Mouse (Mus musculus): ENCODE results near the gene Eprs. TPM values are rescaled to one million over a fixed set of nuclear protein-coding genes. Genes with fewer than 3 reads are reported as not detected.

The Eprs gene
- polyA plus RNA-seq, 1 experiment = 31.6 TPM

DNA sequence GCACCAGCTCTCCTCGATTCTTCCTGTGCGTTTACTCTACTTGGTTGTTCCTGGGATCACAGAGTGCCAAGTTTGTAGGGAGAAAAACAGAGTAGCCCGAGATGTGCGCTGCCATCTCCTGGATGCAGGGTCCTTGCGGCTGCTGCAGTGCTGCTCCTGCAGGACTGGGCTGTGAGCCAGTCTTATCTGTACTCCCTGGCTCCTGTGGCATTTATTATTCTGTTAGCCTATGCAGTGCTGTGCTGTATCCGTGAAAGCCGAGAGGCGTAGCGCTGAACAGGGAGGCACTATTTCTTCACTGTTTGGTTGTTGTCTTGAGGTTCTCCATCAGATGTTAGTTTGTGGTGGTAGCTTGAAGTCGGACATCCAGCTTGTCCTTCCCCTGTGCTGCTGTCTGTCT is 43.1 kb downstream of the Eprs start:
- Histone ChIP-seq H3K27ac (ENCODE audit: insufficient read depth, low read depth, low read length) (no peak overlapping the region), H3K4me3 (ENCODE audit: insufficient read depth, low read length) (no peak overlapping the region), H3K4me1 (ENCODE audit: control insufficient read depth, insufficient read depth, low read length) (no peaks in the 10 kb centered on the region)
- TF ChIP-seq CTCF (IDR thresholded peaks at IDR 0.05; ENCODE audit: low read depth, low read length) (no peak), POLR2A (IDR thresholded peaks at IDR 0.05; ENCODE audit: borderline replicate concordance, low read depth, low read length) (no peak)

DNA sequence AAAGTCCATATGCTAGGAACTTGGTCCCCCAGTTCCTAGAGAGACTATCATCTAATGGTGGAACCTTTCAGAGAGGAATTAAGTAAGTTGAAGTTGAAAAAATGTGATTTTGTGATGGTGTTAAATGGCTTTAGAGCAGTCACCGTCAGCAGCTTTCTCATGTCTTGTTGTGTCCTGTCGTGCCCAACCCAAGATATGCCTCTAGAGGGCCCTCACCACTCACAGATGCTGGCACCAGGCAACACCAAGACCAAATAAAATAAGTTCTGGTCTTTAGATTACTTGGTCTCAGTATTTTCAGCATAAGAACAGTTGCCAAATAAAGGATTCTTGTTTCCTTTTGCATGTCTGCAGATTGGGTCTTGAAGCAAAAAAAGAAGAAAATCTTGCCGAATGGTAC is 47.0 kb downstream of the Eprs start:
- no peak overlapping the region for H3K27ac ChIP-seq (ENCODE audit: insufficient read depth, low read depth, low read length)
- no peak for TF ChIP-seq CTCF (IDR thresholded peaks at IDR 0.05; ENCODE audit: low read depth, low read length)
- TF ChIP-seq POLR2A (IDR thresholded peaks at IDR 0.05; ENCODE audit: borderline replicate concordance, low read depth, low read length) = no peak
- no peak overlapping the region for H3K4me3 ChIP-seq (ENCODE audit: insufficient read depth, low read length)
- H3K4me1 ChIP-seq (ENCODE audit: control insufficient read depth, insufficient read depth, low read length) = no peaks in the 10 kb centered on the region

DNA sequence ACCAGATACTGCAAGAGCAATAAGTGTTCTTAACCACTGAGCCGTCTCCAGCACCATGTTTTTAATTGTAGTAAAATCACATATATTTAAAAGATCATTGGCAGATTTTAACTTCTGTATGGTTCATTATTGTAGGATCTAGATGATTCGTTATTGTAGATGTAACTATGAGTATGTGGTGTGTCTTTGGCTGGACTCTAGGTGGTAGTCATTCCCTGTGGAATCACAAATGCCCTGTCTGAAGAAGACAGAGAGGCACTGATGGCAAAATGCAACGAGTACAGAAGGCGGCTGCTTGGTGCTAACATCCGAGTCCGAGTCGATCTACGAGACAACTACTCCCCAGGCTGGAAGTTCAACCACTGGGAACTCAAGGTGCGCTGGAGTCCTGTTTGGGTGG is 55.2 kb downstream of the Eprs start:
- Histone ChIP-seq H3K4me3 (ENCODE audit: insufficient read depth, low read length) (no peak overlapping the region), H3K4me1 (ENCODE audit: control insufficient read depth, insufficient read depth, low read length) (no peaks in the 10 kb centered on the region), H3K27ac (ENCODE audit: insufficient read depth, low read depth, low read length) (no peak overlapping the region)
- TF ChIP-seq POLR2A (IDR thresholded peaks at IDR 0.05; ENCODE audit: borderline replicate concordance, low read depth, low read length) (no peak), CTCF (IDR thresholded peaks at IDR 0.05; ENCODE audit: low read depth, low read length) (no peak)

DNA sequence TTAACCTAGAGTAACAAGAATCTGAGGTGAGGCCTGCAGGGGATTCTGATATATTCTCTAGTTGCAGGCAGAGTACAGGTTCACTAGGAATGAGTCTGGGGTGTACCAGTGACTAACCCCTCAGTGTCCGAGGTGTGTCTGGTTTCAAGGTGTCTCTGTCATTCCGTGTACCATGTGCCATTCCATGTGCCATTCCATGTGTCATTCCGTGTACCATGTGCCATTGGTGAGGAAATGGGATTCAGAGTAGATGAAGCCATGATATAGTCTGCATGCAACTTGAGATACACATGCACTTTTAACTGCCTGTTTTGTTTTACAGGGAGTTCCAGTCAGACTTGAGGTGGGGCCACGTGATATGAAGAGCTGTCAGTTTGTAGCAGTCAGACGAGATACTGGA is 57.0 kb downstream of the Eprs start:
- no peak overlapping the region for H3K4me3 ChIP-seq (ENCODE audit: insufficient read depth, low read length)
- H3K27ac ChIP-seq (ENCODE audit: insufficient read depth, low read depth, low read length) = no peak overlapping the region
- no peaks in the 10 kb centered on the region for H3K4me1 ChIP-seq (ENCODE audit: control insufficient read depth, insufficient read depth, low read length)
- TF ChIP-seq POLR2A (IDR thresholded peaks at IDR 0.05; ENCODE audit: borderline replicate concordance, low read depth, low read length) (no peak), CTCF (IDR thresholded peaks at IDR 0.05; ENCODE audit: low read depth, low read length) (no peak)

DNA sequence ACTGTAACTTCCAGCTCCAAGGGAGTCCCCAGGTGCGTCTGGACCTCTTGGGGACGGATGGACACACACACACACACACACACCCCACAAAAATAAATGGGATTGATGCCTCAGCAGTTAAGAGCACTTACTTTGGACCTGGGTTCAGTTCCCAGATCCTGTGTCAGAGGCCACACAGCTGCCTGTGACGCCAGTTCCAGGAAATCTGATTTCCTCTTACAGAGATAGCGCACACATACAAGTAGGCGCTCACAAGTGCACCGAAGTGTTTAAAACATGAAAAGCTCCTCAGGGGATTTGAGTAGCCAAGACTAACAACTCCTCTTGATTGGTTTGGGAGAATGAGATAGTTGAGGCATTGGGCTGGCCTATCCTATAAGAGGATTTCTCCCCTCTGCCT is 57.9 kb downstream of the Eprs start:
- TF ChIP-seq POLR2A (IDR thresholded peaks at IDR 0.05; ENCODE audit: borderline replicate concordance, low read depth, low read length) = no peak
- TF ChIP-seq CTCF (IDR thresholded peaks at IDR 0.05; ENCODE audit: low read depth, low read length) = no peak
- H3K4me3 ChIP-seq (ENCODE audit: insufficient read depth, low read length) = no peak overlapping the region
- no peaks in the 10 kb centered on the region for H3K4me1 ChIP-seq (ENCODE audit: control insufficient read depth, insufficient read depth, low read length)
- H3K27ac ChIP-seq (ENCODE audit: insufficient read depth, low read depth, low read length) = no peak overlapping the region

DNA sequence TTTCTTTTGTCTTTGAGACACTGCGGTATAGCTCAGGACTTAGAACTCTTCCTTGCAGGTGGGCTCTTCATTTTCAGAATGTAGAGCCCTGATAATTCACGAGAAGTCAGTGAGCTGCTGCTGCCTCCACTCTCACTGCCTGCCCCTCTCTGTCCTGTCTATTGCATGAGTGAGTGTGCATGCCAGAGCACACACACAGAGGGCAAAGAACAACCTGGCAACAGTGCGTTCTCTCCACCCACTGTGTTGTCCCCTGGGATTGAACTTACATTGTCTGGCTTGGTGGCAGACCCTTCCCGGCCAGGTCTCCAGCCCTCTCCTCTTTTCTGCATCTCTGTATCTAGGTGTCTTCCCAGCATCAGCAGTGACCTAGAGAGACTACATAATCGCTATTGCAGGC is 63.7 kb downstream of the Eprs start:
- Histone ChIP-seq H3K4me3 (ENCODE audit: insufficient read depth, low read length) (no peak overlapping the region), H3K27ac (ENCODE audit: insufficient read depth, low read depth, low read length) (no peak overlapping the region), H3K4me1 (ENCODE audit: control insufficient read depth, insufficient read depth, low read length) (no peaks in the 10 kb centered on the region)
- no peak for TF ChIP-seq POLR2A (IDR thresholded peaks at IDR 0.05; ENCODE audit: borderline replicate concordance, low read depth, low read length)
- no peak for TF ChIP-seq CTCF (IDR thresholded peaks at IDR 0.05; ENCODE audit: low read depth, low read length)

DNA sequence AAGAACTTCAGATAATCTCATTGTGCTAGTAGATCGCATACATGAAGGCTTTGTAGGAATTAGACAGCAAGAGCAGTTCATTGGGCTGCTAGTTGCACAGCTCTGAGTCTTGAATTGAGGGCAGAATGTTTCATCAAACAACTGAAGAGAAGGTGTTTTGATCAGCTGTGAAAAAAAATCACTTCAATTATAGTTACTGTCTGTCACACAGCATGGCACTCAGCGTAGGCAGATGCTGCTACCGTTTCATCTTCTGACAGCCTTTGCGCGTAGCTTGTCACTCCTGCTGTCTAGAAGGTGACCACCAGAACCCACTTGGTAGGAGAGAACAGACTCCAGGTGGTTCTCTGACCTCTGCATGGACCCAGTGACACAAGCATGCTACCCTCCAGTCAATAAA is 67.6 kb downstream of the Eprs start:
- Histone ChIP-seq H3K4me1 (ENCODE audit: control insufficient read depth, insufficient read depth, low read length) (no peaks in the 10 kb centered on the region), H3K27ac (ENCODE audit: insufficient read depth, low read depth, low read length) (no peak overlapping the region), H3K4me3 (ENCODE audit: insufficient read depth, low read length) (no peak overlapping the region)
- TF ChIP-seq CTCF (IDR thresholded peaks at IDR 0.05; ENCODE audit: low read depth, low read length) = no peak
- TF ChIP-seq POLR2A (IDR thresholded peaks at IDR 0.05; ENCODE audit: borderline replicate concordance, low read depth, low read length) = no peak

DNA sequence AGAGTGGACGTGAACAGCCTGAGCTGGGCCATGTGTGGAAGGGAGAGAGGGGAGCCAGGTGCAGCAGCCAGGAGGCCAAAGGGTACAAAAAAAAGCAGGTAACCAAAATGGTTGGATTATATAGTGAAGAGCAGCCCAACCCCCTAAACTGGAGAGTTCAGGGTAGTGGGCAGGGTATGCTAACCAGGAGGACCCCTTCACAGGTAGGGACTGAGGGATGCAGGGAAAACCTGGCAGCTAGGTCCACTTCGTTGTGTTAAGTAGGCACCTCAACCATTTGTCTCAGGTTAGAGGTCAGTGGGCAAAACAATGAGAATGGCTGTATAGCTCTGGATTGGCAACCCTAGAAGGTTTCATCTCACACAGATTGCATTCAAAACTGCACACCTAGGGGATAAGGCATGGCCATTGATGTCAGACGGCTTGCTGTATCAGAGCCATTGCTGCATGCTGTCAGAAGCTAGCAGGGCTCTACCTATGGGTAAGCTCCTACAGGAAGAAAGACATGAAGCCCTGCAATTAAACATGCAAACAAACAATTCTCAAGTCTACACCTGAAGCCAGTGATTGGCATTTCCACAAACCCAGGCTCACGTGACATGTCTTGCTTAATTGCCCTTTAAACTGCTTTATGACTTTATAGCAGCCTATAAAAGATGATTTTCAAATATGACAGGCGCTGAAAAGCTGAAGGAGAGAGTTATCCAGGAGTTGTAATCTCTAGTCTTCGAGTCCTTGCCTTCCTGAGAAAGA is 68.6 kb downstream of the Eprs start:
- Histone ChIP-seq H3K4me1 (ENCODE audit: control insufficient read depth, insufficient read depth, low read length) (no peaks in the 10 kb centered on the region), H3K4me3 (ENCODE audit: insufficient read depth, low read length) (no peak overlapping the region), H3K27ac (ENCODE audit: insufficient read depth, low read depth, low read length) (no peak overlapping the region)
- TF ChIP-seq CTCF (IDR thresholded peaks at IDR 0.05; ENCODE audit: low read depth, low read length) = no peak
- TF ChIP-seq POLR2A (IDR thresholded peaks at IDR 0.05; ENCODE audit: borderline replicate concordance, low read depth, low read length) = no peak

DNA sequence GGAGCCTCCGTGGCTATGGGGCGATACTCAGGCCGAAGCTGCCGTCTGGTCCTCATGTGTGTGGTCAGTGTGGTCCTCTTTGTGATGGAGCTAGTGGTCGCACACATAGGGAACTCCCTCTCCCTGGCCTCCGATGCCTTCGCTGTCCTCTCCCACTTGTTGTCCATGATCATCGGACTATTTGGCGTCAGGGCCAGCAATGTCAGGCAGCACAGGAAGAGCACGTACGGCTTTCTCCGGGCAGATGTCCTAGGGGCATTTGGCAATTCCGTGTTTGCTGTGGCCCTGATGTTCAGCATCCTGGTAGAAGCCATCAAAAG is 69.1 kb downstream of the Eprs start:
- no peaks in the 10 kb centered on the region for H3K4me1 ChIP-seq (ENCODE audit: control insufficient read depth, insufficient read depth, low read length)
- TF ChIP-seq POLR2A (IDR thresholded peaks at IDR 0.05; ENCODE audit: borderline replicate concordance, low read depth, low read length) (no peak), CTCF (IDR thresholded peaks at IDR 0.05; ENCODE audit: low read depth, low read length) (no peak)
- no peak overlapping the region for H3K4me3 ChIP-seq (ENCODE audit: insufficient read depth, low read length)
- no peak overlapping the region for H3K27ac ChIP-seq (ENCODE audit: insufficient read depth, low read depth, low read length)

DNA sequence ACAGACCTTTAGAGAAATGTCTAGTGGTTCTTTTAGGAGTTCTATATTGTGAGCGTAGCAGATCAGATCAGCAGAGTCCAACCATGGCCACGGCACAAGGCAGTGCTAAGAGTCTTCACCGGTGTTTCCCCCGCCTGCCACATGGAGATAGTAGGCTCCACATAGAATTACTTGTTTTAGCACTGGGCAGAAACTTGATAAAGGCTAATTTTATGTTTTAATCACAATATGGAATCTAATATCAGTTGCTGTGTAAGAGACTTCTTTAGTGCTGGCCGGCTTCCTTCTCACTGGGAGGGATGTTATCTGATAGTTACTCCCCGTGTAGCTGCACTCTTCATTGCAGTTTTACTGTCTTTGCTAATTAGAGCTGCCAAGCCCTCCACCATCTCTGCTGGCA is 70.3 kb downstream of the Eprs start:
- H3K4me3 ChIP-seq (ENCODE audit: insufficient read depth, low read length) = no peak overlapping the region
- H3K27ac ChIP-seq (ENCODE audit: insufficient read depth, low read depth, low read length) = no peak overlapping the region
- H3K4me1 ChIP-seq (ENCODE audit: control insufficient read depth, insufficient read depth, low read length) = no peaks in the 10 kb centered on the region
- TF ChIP-seq CTCF (IDR thresholded peaks at IDR 0.05; ENCODE audit: low read depth, low read length) (no peak), POLR2A (IDR thresholded peaks at IDR 0.05; ENCODE audit: borderline replicate concordance, low read depth, low read length) (no peak)
